Mouse (Mus musculus) B cell, adult 2 months (primary cell): Measurements from ENCODE around the gene Hdgfl2.
"Not testable (repeated sequence)": the region's sequence is repeated elsewhere in the genome, so short reads cannot be mapped to it uniquely, and the experiment has no call there.

Experiments
- DNase-seq, 2 experiments: peaks; one replicate each; pipeline ENCODE4 v3.0.0; 2022

Hdgfl2 gene

DNA sequence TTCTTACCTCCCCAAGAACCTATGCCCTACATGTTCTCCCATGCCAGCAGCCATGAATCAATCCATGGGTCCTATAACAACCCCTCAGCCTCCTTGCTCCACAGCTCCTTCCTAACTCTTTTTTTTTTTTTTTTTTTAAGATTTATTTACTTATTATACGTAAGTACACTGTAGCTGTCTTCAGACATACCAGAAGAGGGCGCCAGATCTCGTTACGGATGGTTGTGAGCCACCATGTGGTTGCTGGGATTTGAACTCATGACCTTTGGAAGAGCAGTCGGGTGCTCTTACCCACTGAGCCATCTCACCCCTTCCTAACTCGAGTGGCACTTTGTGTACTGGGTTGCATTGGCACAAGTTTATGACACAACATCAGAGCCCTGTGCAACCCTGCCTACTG lies 13.7 kb upstream of the Hdgfl2 start:
- peak in 1 of 2 experiments; percentile 14 for DNase-seq

DNA sequence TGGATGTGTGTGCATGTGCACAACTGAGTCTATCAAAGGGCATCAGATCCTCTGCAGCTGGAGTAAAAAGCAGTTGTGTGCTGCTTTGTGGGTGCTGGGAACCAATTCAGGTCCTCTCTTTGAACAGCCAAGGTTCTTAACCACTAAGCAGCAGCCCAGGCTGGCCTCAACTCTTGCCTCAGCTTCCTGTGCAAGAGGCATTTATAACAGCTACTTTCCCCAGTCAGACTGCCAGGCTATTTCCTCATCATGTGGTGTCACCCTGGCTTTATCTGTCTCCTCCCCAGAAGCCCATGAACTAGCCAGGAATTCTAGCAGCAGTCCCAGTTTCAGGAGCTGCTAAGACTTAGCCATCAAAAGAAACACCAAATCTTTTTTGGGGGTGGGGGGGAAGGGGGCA lies 13.0 kb upstream of the Hdgfl2 start:
- no peak for DNase-seq

DNA sequence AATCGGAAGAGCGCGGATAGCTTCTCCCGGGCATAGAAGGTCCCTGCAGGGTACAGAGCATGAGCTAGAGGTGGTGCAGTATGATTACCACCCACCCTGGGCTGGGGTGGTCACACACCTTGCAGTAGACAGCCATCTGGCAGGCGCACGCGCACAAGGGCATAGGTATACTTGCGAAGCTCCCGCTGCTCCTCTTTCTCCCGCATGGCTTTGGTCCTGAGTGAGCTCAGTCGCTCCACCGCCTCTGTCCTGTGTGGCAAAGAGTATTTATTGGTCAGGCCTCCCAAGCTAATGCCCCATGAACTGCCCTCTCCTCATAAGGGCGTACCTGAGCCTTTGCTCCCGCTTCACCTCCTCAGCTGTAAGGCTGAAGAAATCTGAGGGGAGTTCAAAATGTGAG lies 10.4 kb upstream of the Hdgfl2 start:
- DNase-seq, result no peak

DNA sequence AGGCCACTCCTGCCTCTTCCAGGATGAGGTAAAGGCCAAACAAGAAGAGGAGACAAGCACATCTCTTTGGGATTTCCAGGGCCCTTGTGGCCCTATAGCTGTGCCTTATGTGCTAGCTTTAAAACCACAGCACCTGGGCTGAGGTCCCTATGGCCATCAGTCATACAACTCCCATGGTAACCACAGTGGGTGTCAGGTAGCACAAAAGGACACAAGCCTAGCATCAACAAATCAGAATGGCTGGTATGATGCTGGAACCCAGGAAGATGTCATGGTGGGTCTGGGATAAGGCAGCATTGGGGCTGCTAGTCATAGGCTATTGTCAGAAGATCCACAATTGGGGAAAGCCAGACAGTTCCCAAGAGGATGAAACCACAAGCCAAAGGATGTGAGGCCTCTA lies 8.3 kb upstream of the Hdgfl2 start:
- no peak for DNase-seq

DNA sequence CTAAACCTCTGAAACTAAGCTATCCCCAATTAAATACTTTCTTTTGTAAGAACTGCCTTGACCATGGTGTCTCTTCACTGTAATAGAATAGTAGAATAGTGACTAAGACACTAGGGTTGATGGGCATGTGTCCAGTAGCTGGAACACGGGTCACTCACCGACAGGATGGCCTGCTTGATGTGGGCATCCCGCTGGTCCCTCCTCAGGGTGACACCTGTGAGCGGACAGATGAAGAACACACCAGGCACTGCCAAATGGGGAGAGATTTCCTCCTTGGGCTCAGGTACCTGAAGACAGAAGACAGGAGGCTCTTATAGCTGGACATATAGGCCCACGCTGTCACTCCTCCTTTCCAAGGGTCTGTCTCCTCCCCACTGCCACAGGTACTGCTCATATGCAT lies 7.2 kb upstream of the Hdgfl2 start:
- DNase-seq, result no peak

DNA sequence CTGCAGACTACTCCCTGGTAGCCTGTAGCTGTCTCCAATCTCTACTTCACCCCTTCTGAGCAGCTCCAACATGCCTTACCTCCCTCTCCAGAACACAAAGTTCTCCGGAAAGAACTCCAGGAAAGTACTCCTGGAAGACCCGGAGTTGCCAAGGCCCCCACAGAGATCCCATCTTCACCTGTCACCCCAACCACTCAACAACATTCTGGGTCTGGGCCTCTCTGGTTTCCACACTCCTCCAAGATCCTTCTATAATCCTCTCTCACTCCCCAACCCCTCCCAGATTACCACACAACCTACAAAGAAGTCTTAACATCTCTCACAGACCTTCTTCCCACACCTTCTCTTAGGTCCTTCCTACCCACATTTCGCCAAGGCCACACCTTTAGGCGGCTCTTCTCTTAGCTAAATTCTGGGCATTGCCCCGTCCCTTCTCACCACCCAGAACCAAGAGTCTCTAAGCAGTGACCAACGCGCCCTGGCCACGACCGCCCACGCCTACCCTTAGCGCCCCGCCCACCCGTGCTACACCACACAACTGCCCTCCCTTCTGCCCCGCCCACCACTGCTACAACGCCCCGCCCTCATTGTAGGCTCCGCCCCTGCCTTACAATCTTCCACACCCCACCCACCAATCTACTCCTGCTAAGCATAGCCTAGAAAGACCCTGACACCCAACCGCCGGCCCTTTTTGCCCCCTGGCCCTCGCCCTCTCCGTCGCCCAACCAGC lies 5.2 kb upstream of the Hdgfl2 start:
- peak; percentile 90 to 91 for DNase-seq

DNA sequence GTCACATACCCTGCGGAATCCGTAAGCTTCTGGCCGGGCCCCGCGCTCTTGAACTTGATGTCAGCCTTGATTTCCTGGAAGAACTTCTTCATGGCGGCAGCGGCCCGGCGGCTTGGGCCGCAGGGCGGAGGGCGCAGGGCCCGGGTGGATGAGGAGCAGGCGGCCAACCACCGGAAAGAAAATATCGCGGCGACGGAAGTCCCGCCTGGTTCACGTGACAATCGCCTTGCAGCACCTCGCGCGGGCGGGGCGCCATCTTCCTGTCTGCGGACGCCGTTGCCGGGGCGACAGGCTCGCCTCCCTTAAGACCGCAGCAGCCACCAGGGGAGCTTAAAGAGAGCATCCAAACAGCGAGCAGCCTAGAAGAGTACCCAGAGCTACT lies 4.6 kb upstream of the Hdgfl2 start, which contains the start of gene Ubxn6:
Gene Ubxn6, minus strand, starts transcription at position 202 of the 382 bp plus-strand sequence.
- peak; percentile 97 for DNase-seq

DNA sequence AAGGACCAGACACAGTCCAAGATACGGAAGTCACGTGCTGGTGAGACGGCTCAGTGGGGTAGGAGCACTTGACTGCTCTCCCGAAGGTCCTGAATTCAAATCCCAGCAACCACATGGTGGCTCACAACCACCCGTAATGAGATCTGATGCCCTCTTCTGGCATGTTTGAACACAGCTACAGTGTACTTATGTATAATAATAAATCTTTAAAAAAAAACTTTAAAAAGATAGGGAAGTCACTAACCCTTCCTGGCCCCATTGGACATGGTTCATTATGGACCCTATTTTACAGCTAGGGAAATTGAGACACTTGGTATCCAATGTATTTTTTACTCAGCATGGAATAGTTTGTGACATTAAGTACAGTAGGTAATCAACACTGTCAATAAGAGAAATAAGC lies 1.9 kb upstream of the Hdgfl2 start:
- DNase-seq, result no peak

DNA sequence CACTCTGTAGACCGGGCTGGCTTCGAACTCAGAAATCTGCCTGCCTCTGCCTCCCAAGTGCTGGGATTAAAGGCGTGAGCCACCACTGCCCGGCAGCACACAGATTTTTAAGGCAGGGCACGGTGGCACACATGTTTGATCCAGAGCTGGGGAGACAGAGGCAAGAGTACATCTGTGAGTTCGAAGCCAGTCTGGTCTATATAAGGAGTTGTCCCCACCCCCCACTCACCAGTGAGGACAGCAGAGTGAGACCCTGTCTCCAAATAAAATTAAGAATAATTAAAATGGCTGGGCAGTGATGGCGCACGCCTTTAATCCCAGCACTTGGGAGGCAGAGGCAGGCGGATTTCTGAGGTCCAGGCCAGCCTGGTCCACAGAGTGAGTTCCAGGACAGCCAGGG lies 1.1 kb upstream of the Hdgfl2 start:
- peak in 1 of 2 experiments; percentile 16 for DNase-seq

DNA sequence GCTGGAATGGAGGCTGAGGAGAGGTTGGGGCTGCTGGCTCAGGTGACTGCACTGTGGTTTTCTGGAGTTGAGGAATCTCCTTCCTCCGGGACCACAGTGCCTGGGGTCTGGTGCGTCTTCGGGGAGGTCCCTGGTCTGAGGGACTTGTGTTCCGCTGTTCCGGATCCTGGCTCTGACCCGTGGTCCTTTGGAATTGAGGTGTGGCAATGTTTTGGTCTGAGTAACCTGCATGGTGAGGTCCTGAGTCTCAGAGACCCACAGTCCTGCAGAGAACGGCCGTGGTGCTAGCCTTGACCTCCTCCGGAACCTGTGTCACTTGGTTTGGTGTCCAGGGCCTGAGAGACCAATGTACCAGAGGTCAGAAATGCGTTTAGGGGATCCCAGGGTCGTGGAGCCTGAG lies 487 bp downstream of the Hdgfl2 start:
- peak; percentile 9 for DNase-seq

DNA sequence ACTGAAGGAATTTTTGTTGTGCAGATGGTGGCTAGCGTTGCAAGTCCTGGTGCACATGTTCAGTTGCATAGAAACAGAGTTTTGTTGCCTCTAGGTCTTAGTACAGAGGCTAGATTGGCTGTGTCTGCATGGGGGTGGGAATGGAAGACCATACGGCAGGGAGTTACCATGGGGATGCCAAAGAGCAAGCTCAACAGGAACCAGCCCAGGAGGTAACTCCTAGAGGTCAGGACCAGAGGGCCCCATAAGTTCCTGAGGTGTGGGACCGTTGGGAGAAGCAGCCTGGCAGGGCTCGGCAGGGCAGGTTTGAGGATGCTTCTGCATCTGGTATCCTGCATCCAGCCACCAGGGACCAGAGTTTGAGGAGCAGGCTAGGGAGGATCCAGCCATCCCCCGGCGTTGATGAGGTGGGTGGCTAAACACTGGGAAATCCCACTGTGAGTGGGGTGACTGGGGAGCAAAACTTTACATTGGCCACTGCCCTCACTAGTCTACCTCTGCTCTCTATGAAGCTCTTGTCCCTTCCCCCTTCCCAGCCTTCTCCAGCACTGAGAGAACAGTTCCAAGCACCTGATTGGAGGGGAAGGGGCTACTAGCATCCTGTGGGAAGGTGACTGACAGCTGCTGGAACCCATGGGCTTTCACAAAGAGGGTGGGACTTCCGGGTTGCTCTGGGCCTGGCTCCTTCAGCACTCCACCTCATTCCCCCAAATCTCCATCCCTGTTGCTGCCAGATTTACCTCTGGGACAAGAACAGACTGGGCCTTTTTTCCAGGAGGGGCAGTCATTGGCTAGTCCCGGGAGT lies 1.5 kb downstream of the Hdgfl2 start:
- DNase-seq, result no peak

DNA sequence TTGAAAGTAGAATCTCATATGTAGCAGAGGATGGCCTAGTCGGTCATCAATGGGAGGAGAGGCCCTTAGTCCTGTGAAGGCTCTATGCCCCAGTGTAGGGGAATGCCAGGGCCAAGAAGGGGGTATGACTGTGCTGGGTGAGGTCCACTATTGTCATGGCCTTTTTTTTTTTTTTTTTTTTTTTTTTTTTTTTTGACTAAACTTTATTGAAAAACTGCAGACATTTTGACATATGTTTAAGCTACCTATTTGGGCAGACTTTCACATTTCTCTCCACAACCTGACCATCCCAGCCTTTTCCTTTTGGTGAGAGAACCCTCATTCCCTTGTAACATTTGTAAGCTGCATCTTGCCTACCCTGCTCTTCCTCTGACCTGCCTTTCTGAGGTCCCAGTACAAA lies 12.9 kb downstream of the Hdgfl2 start:
- no peak for DNase-seq

DNA sequence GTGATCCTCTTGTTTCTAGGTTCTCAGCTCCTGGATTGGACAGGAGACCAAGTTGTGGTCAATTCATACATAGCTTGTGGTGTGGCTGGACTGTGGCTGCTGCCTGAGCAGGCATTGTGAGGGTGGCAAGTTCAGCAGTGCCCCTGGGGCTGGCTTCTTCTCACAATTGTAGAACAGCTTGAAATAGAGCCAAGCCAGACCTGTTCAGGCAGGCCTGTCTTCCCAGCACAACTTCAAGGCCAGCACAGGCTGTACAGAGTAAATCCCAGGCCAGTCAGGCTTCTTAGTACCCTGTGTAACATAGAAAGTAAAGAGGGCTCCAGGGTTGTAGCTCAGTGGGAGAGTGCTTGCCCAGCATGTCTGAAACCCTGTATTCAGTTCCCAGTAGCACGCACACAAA lies 13.4 kb downstream of the Hdgfl2 start:
- no peak for DNase-seq

DNA sequence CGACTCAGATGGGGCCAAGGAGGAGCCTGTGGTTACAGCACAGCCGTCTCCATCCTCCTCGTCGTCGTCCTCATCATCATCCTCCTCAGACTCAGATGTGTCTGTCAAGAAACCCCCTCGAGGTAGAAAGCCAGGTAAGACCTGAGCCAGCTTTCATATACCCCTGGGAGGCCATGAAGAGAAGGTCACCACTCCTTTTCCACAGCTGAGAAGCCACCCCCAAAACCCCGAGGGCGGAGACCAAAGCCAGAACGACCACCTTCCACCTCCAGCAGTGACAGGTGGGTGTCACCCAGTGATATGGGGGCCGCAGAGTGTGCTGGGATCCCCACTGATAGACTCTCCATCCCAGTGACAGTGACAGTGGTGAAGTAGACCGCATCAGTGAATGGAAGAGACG lies 17.4 kb downstream of the Hdgfl2 start:
- DNase-seq, result no peak

DNA sequence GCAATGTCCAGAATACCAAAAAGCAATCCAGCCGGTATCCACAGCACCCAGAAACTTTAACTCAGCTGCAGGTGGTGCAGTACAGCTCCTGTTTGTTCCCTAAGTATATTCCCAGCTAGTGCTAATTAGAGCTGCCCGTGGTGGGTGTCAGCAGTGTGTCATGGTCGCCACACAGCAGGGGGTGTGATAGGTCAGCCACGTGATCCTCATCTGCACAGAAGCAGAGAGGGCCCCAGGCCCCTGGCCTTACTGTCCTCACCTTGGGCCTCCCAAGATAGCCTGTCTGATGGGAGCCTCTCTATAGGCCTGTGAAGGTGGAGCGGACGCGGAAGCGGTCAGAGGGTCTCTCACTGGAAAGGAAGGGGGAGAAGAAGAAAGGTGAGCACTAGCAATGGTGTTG lies 18.7 kb downstream of the Hdgfl2 start:
- no peak for DNase-seq

DNA sequence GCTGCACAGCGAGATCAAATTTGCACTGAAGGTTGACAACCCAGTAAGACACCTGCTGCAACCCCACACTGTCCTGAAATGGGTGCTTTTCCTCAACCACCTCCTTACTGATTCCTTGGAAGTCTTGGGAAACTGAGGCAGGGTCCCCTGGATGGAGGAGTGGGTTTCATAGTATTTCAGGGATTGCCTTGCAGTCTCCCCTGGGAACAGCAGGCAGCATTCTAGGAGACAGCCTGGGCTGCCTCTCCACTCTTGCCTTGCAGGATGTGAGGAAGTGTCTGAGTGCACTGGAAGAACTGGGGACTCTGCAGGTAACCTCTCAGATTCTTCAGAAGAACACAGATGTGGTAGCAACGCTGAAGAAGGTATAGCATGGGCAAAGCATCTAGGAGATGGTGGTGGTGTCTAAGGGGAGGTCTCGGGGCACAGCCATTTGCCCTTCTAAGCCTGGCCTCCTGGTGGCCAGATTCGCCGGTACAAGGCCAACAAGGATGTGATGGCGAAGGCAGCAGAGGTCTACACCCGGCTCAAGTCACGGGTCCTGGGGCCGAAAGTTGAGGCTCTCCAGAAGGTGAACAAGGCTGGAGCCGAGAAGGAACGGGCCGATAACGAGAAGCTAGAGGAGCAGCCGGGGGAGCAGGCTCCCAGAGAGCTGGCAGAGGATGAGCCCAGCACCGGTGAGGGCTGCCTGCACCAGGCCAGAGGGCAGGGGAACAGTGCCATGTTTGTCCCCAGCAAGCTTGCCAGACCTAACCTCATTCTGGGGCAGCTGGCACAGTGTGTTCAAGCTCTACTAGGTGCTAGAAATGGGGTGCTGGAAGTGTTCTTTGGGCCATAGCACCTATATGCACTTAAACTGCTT lies 19.5 kb downstream of the Hdgfl2 start:
- DNase-seq, result no peak

DNA sequence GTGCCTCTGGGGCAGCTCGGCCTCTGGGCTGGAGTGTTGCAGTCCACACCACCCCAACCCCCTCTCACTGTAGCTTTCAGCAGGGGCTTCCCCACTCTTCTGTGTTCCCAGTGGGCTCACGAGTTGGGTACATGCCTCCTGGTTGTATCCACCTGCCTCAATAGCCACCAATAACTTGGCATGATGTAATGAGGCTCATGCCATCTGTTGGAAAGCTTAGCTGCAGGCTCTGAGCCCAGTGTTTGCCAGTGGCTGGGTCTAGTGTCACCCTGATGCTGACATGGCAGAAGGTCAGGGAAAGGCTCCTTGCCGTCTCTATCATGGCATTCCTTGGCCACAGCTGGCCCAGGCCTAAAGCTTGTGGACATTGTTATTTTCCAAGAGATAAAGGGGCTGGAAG lies 21.4 kb downstream of the Hdgfl2 start:
- DNase-seq, result no peak

DNA sequence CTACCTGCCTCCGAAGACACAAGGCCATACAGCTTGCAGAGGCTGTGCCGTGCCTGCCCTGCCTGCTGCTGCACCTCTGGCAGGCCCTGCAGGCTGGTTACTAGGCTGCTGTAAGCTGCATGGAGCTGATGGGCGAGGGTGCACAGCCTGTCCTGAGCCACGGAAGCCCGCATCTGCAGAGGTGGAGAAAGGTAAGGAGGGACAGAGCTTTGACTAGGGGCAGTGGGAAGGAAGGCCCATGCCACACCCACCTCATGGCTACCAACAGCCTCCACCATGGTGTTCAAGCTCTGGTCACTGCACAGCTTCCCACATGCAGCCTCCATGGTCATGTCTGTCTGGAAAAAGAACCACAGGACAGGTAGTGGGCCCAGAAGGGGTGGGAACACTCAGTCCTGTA lies 22.7 kb downstream of the Hdgfl2 start:
- no peak for DNase-seq

DNA sequence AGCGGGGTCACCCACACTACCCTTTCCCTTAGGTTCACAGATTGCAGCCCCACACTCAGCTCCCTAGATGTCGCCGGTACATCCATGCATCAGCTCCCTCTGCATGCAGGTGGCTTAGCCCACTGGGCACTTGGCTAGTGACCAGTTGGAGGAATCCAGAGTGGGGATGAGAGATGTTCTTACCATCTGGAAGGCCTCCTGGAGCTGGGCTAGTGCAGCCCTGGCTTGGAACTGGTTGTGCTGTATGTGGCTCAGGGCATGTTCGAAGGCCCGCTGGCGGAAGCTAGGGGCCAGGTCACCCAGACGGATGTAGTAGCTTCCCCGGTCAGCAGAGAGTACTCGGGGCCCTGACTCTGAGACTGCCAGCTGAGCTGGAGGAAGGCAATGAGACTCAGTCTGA lies 23.5 kb downstream of the Hdgfl2 start:
- DNase-seq, result no peak

DNA sequence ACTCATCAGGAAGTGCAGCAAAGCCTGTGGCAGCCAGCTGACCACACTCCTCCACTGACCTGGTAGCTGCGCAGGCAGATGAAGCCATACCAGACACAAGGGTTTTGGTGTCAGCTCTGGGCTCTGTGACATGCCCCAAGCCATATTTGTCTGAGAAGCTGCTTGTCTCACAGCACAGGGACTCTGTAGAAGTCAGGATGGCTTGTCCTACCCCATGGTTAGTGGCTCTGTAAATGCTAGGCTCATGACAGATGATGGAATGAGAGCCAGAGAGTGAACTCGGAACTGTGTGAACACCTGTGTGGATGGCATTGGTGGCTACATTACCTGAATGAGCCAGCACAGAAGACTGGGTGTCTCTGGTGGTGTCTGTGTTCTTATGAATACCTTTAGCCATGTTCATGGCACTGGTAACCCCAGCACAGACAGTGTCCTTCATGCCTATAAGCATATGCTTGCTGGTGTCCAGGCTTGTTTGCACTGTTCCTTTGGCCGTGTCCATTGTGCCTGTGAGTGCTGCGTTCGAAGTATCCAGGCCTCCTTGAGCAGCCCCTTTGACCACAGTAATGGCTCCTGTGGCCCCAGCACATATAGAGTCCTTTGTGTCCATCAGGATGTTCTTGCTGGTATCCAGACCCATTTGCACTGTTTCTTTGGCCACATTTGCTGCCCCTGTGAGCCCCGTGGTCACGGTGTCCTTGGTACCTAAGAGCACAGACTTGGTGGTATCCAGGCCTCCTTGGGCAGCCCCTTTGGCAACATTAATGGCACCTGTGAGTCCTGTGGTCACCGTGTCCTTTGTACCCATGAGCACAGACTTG lies 24.2 kb downstream of the Hdgfl2 start:
- no peak for DNase-seq

DNA sequence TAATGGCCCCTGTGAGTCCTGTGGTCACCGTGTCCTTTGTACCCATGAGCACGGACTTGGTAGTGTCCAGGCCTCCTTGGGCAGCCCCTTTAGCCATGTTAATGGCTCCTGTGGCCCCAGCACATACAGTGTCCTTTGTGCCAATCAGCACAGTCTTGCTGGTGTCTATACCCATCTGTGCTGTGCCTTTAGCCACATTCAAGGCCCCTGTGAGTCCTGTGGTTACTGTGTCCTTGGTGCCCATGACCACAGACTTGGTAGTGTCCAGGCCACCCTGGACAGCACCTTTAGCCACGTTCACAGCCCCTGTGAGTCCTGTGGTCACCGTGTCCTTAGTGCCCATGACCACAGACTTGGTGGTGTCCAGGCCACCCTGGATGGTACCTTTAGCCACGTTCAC lies 25.4 kb downstream of the Hdgfl2 start:
- not testable (repeated sequence) for DNase-seq

DNA sequence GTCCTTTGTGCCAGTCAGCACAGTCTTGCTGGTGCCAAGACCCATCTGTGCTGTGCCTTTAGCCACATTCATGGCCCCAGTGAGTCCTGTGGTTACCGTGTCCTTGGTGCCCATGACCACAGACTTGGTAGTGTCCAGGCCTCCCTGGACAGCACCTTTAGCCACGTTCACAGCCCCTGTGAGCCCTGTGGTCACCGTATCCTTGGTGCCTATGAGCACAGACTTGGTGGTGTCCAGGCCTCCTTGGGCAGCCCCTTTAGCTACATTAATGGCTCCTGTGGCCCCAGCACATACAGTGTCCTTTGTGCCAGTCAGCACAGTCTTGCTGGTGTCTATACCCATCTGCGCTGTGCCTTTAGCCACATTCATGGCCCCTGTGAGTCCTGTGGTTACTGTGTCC lies 27.0 kb downstream of the Hdgfl2 start:
- not testable (repeated sequence) for DNase-seq

DNA sequence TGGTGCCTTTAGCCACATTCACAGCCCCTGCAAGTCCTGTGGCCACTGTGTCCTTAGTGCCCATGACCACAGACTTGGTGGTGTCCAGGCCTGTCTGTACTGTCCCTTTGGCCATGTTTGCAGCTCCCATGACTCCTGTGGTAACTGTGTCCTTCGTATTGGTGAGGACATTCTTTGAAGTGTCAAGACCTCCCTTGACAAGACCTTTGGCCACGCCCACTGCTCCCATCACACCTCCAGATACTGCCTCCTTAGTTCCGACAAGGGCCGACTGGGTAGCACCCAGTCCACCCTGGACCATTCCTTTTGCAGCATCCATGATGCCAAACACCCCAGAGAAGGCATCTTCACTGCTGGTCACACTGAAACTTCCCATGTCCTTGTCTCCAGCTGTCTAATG lies 27.5 kb downstream of the Hdgfl2 start:
- DNase-seq, result no peak
